Mouse (Mus musculus) MEL (cell line): ENCODE data around the gene Wdr1.

Experiments
- CTCF ChIP-seq, 3 experiments: IDR thresholded peaks in 2 of 3; conservative IDR thresholded peaks in 1 of 3; 2 replicates each; pipeline ENCODE4 v1.5.1; 2011 to 2012; ENCODE audit warnings: low read length in 3 of 3, low read depth in 2 of 3, mild to moderate bottlenecking in 2 of 3, improper control_type of control experiment in 1 of 3, inconsistent platforms in 1 of 3, mixed read lengths in 1 of 3, moderate library complexity in 1 of 3; ENCODE audit not compliant: control insufficient read depth in 1 of 3, insufficient read depth in 1 of 3, poor library complexity in 1 of 3, severe bottlenecking in 1 of 3
- HCFC1 ChIP-seq: IDR thresholded peaks from 2 replicates; pipeline ENCODE4 v1.6.1; 2012; ENCODE audit warnings: low read depth, mild to moderate bottlenecking, inconsistent platforms, low read length, improper control_type of control experiment, moderate library complexity

DNA sequence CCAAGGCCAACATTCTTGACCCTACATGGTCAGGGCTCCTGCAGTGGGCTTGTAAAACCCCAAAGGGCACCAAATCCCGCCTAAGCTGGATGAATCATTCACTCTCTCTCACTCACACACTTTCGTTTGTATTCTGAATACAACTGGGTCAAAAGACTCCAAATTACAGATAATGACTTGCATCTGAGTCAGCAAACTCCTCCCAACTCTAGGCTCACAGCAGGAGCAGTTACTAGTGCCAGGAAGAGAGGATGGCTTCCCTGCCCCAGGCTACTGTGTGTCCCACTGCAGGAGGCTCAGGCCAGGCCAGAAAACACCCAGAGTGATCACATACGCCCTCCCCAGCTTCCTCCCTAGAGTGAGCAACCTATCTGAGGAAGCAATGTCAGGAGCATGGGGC, 9.1 kb downstream of the Wdr1 start:
- TF ChIP-seq HCFC1: no peak
- TF ChIP-seq CTCF (IDR thresholded peaks at IDR 0.05 in 2 of 3, conservative IDR thresholded peaks at IDR 0.05 in 1 of 3; ENCODE audit: control insufficient read depth in 1 of 3, insufficient read depth in 1 of 3, low read depth in 2 of 3, low read length in 3 of 3, poor library complexity in 1 of 3, severe bottlenecking in 1 of 3): no peak
